Mouse (Mus musculus): ENCODE results near the gene Sfmbt2.

- TF ChIP-seq CHD2 (IDR thresholded peaks at IDR 0.05; ENCODE audit: low read depth, low read length) (no peak), MAFK (IDR thresholded peaks at IDR 0.05; ENCODE audit: insufficient read depth, low read depth, low read length) (no peak), ZC3H11A (IDR thresholded peaks at IDR 0.05; ENCODE audit: borderline replicate concordance, low read depth, low read length) (no peak), ZNF384 (IDR thresholded peaks at IDR 0.05; ENCODE audit: low read depth, low read length) (no peak)
These were observed 19.2 kb upstream of the Sfmbt2 start for GRCm38 (mm10) chr2:10351125-10351524.

Measured in ES-E14 (cell line).